ENCODE assay signal across 19 mouse cellular contexts in the genomic region with DNA sequence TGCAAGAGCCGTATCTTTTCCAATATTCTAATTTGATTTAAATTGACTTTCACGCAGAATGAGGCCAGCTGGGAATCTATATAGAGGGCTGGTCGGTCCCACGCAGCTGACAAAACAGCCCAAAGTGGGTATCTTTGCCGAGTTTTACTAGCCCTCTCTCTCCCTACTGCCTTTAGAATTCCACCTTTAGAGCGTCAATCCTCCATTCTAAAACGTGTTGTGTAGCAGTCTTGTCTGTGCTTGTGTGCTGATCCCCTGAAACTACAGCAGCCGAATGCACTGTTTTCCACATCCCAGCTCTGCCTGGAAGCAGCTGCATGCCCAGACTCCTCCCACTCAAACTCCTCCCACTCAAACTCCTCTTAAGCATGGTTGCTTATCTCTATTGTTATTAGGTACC. TPM values are rescaled to one million over a fixed set of nuclear protein-coding genes. Genes with fewer than 3 reads are reported as not detected.
DNase-seq lines count a peak whose midpoint lies in the region; ATAC-seq and TF ChIP-seq lines count a peak whose summit lies in the region.
"Had no signal": no experiment of that assay in that cellular context is flagged by ENCODE, and none has a peak within 500 bp of the region (broad histone marks: within the 10 kb centered on the region; RNA-seq: fewer than 3 reads in every experiment).

No protein-coding gene starts in this region.

- TF ChIP-seq POLR2A in cortical plate, adult 2 months (IDR thresholded peaks at IDR 0.05; ENCODE audit: extremely low read depth, insufficient read depth, low read length) = no peak
- no peak for TF ChIP-seq POLR2A in cerebellum, adult 2 months (IDR thresholded peaks at IDR 0.05; ENCODE audit: borderline replicate concordance, insufficient read depth, low read length)

- H3K27ac ChIP-seq in kidney, postnatal 0 days = no peak overlapping the region
- no peak overlapping the region for H3K27ac ChIP-seq in midbrain, embryonic 13.5 days
- H3K27ac ChIP-seq in midbrain, embryonic 11.5 days (ENCODE audit: low read depth, low read length) = no peak overlapping the region
- H3K27ac ChIP-seq in cortical plate, adult 2 months (ENCODE audit: insufficient read depth, low read length) = 0 out of 2 replicates have a peak overlapping the region, but pooled peaks have one; percentile 22
- H3K27ac ChIP-seq in cerebellum, adult 2 months (ENCODE audit: insufficient read depth, low read length) = no peak overlapping the region
- H3K27ac ChIP-seq: embryonic facial prominence, embryonic 13.5 days; forebrain, embryonic 12.5 days; heart, embryonic 15.5 days; hindbrain, embryonic 14.5 days had no signal

- no peak for TF ChIP-seq CTCF in kidney, postnatal 0 days (IDR thresholded peaks at IDR 0.05; ENCODE audit: low read depth)
- no peak for TF ChIP-seq CTCF in cortical plate, adult 2 months (IDR thresholded peaks at IDR 0.05; ENCODE audit: extremely low read depth, insufficient read depth, low read length)
- TF ChIP-seq CTCF in cerebellum, adult 2 months (IDR thresholded peaks at IDR 0.05; ENCODE audit: borderline replicate concordance, insufficient read depth, low read depth, low read length) = no peak

- no peaks in the 10 kb centered on the region for H3K4me1 ChIP-seq in kidney, postnatal 0 days (replicated peaks; ENCODE audit: insufficient read depth, low read length)
- no peaks in the 10 kb centered on the region for H3K4me1 ChIP-seq in midbrain, embryonic 13.5 days (replicated peaks)
- no peaks in the 10 kb centered on the region for H3K4me1 ChIP-seq in midbrain, embryonic 11.5 days (ENCODE audit: control insufficient read depth, insufficient read depth, low read length)
- peaks cover 3% of the 10 kb centered on the region; the same call in 1 of the 2 replicates for H3K4me1 ChIP-seq in cortical plate, adult 2 months (ENCODE audit: control insufficient read depth, insufficient read depth, low read length)
- no peaks in the 10 kb centered on the region for H3K4me1 ChIP-seq in cerebellum, adult 2 months (ENCODE audit: control insufficient read depth, insufficient read depth, low read length)
- H3K4me1 ChIP-seq: embryonic facial prominence, embryonic 13.5 days; forebrain, embryonic 12.5 days; heart, embryonic 15.5 days had no signal

- no peak for ATAC-seq in kidney, postnatal 0 days (replicated peaks; ENCODE audit: low FRiP score, low read depth)
- ATAC-seq in midbrain, embryonic 13.5 days = 0 out of 2 replicates have a peak, but pooled peaks have one; percentile 55
- no peak for ATAC-seq in midbrain, embryonic 11.5 days (ENCODE audit: low FRiP score)

- H3K9ac ChIP-seq in kidney, postnatal 0 days (ENCODE audit: low read depth, low read length) = no peak overlapping the region
- no peak overlapping the region for H3K9ac ChIP-seq in midbrain, embryonic 13.5 days (replicated peaks)
- no peak overlapping the region for H3K9ac ChIP-seq in midbrain, embryonic 11.5 days (ENCODE audit: low read length)
- H3K9ac ChIP-seq: embryonic facial prominence, embryonic 13.5 days; forebrain, embryonic 12.5 days; heart, embryonic 15.5 days; hindbrain, embryonic 14.5 days had no signal

- no peak overlapping the region for H3K4me3 ChIP-seq in kidney, postnatal 0 days (replicated peaks; ENCODE audit: low read depth, low read length)
- H3K4me3 ChIP-seq in midbrain, embryonic 13.5 days (replicated peaks) = no peak overlapping the region
- no peak overlapping the region for H3K4me3 ChIP-seq in midbrain, embryonic 11.5 days (ENCODE audit: low read depth, low read length)
- no peak overlapping the region for H3K4me3 ChIP-seq in cortical plate, adult 2 months (ENCODE audit: insufficient read depth, low read length)
- no peak overlapping the region for H3K4me3 ChIP-seq in cerebellum, adult 2 months (replicated peaks; ENCODE audit: insufficient read depth, low read depth, low read length)
- H3K4me3 ChIP-seq: embryonic facial prominence, embryonic 13.5 days; forebrain, embryonic 12.5 days; heart, embryonic 15.5 days had no signal

- 72% methylated on average over 8 of the region's 8 CpGs for WGBS in kidney, postnatal 0 days
- 64% methylated on average over 8 of the region's 8 CpGs for WGBS in midbrain, embryonic 13.5 days
- WGBS in midbrain, embryonic 11.5 days = 72% methylated on average over 8 of the region's 8 CpGs
- WGBS in cerebellum, adult 2 months = 69% methylated on average over 8 of the region's 8 CpGs

- no peaks in the 10 kb centered on the region for H3K9me3 ChIP-seq in kidney, postnatal 0 days (replicated peaks; ENCODE audit: low read length)
- no peaks in the 10 kb centered on the region for H3K9me3 ChIP-seq in midbrain, embryonic 13.5 days
- no peaks in the 10 kb centered on the region for H3K9me3 ChIP-seq in midbrain, embryonic 11.5 days (ENCODE audit: control insufficient read depth, low read length)
- H3K9me3 ChIP-seq: embryonic facial prominence, embryonic 13.5 days; forebrain, embryonic 12.5 days; heart, embryonic 15.5 days had no signal

- DNase-seq in kidney, postnatal 0 days (ENCODE audit: low spot score) = peak; percentile 15
- no peak for DNase-seq in kidney, postnatal 4 days
- no peak for DNase-seq in midbrain, embryonic 11.5 days (ENCODE audit: low spot score, missing footprints)
- no peak for DNase-seq in cerebellum, adult 2 months
- DNase-seq: adrenal gland, adult 8-10 months; adrenal gland, postnatal 36 days; cerebellum, adult 11 months; cerebellum, adult 9-10 months; cerebellum, postnatal 25 days; gastrocnemius, postnatal 10 days; heart, adult 18-20 months; heart, postnatal 14 days had no signal

- H3K36me3 ChIP-seq in kidney, postnatal 0 days (ENCODE audit: insufficient read depth, low read length) = no peaks in the 10 kb centered on the region
- no peaks in the 10 kb centered on the region for H3K36me3 ChIP-seq in midbrain, embryonic 13.5 days
- H3K36me3 ChIP-seq in midbrain, embryonic 11.5 days (ENCODE audit: control insufficient read depth, insufficient read depth, low read length) = no peaks in the 10 kb centered on the region
- H3K36me3 ChIP-seq: embryonic facial prominence, embryonic 13.5 days; forebrain, embryonic 12.5 days; heart, embryonic 15.5 days had no signal

- H3K27me3 ChIP-seq in kidney, postnatal 0 days (ENCODE audit: insufficient read depth, low read length) = no peaks in the 10 kb centered on the region
- H3K27me3 ChIP-seq in midbrain, embryonic 13.5 days = no peaks in the 10 kb centered on the region
- no peaks in the 10 kb centered on the region for H3K27me3 ChIP-seq in midbrain, embryonic 11.5 days (ENCODE audit: control insufficient read depth, insufficient read depth, low read length)
- H3K27me3 ChIP-seq in cerebellum, adult 2 months (ENCODE audit: control insufficient read depth, insufficient read depth, low read length) = no peaks in the 10 kb centered on the region
- H3K27me3 ChIP-seq: embryonic facial prominence, embryonic 13.5 days; forebrain, embryonic 12.5 days; heart, embryonic 15.5 days had no signal

- no peak overlapping the region for H3K4me2 ChIP-seq in kidney, postnatal 0 days (ENCODE audit: low read length)
- no peak overlapping the region for H3K4me2 ChIP-seq in midbrain, embryonic 13.5 days (replicated peaks)
- no peak overlapping the region for H3K4me2 ChIP-seq in midbrain, embryonic 11.5 days
- H3K4me2 ChIP-seq: embryonic facial prominence, embryonic 13.5 days; forebrain, embryonic 12.5 days; heart, embryonic 11.5 days; heart, embryonic 15.5 days; hindbrain, embryonic 14.5 days had no signal

RNA-seq across cellular contexts. Expression of a gene that starts 44.4 kb away (rescaled TPM):
- polyA plus RNA-seq in kidney, postnatal 0 days (2015; fragmentation: Nextera tagmentation; extraction: Ambion mirVana) = 0.77 and 0.95 TPM in 2 replicates
- 2.3 and 2.8 TPM in 2 replicates for polyA plus RNA-seq in midbrain, embryonic 13.5 days (2015; fragmentation: Nextera tagmentation; extraction: Ambion mirVana)
- 0.31 and 0.54 TPM in 2 replicates for polyA plus RNA-seq in midbrain, embryonic 11.5 days (2014; fragmentation: Nextera tagmentation; extraction: Ambion mirVana)
- 56.5 and 58.4 TPM in 2 replicates for polyA plus RNA-seq in cortical plate, adult 2 months (2012; rRNA removed)
- 1.7 and 1.8 TPM in 2 replicates for polyA plus RNA-seq in cerebellum, adult 2 months (2012; rRNA removed)

Comparison
In these comparisons a context has a peak if more than half of its experiments do, and no peak if none do; other contexts are left out.
1. RNA of a gene that starts 44.4 kb away (polyA plus RNA-seq): 56.5 to 58.4 TPM in cortical plate, adult 2 months; 2.3 to 2.8 TPM in midbrain, embryonic 13.5 days, 1.7 to 1.8 TPM in cerebellum, adult 2 months, 0.77 to 0.95 TPM in kidney, postnatal 0 days and 0.31 to 0.54 TPM in midbrain, embryonic 11.5 days; every median in the first group is over 10 times any median in the second.